Mouse (Mus musculus) intestine, embryonic 15.5 days (tissue): ENCODE data around the gene Sec11a. TPM values are rescaled to one million over a fixed set of nuclear protein-coding genes. Genes with fewer than 3 reads are reported as not detected.

Experiments
- ATAC-seq: fragments of 200-750 bp; cut with Nextera tagmentation; 2 replicates; pipeline ENCODE4 v1.8.0; 2017; ENCODE audit warnings: moderate TSS enrichment, moderate library complexity
- H3K27ac ChIP-seq: fragments of 300-500 bp; sonication (generic); 2 replicates; pipeline ENCODE4 v1.5.1; 2015; ENCODE audit warnings: mild to moderate bottlenecking, inconsistent platforms
- H3K27me3 ChIP-seq: fragments of 300-500 bp; sonication (generic); replicated peaks from 2 replicates; pipeline ENCODE4 v1.6.1; 2015; ENCODE audit warnings: inconsistent platforms
- H3K36me3 ChIP-seq: fragments of 300-500 bp; sonication (generic); 2 replicates; pipeline ENCODE4 v1.6.1; 2015; ENCODE audit warnings: inconsistent platforms
- H3K4me1 ChIP-seq: fragments of 300-500 bp; sonication (generic); replicated peaks from 2 replicates; pipeline ENCODE4 v1.6.1; 2015; ENCODE audit warnings: inconsistent platforms
- H3K4me2 ChIP-seq: fragments of 300-500 bp; sonication (generic); replicated peaks from 2 replicates; pipeline ENCODE4 v1.6.1; 2015; ENCODE audit warnings: mild to moderate bottlenecking, inconsistent platforms
- H3K4me3 ChIP-seq: fragments of 300-500 bp; sonication (generic); replicated peaks from 2 replicates; pipeline ENCODE4 v1.5.1; 2015; ENCODE audit warnings: inconsistent platforms
- H3K9ac ChIP-seq: fragments of 300-500 bp; sonication (generic); 2 replicates; pipeline ENCODE4 v1.6.1; 2015; ENCODE audit warnings: inconsistent platforms
- H3K9me3 ChIP-seq: fragments of 300-500 bp; sonication (generic); 2 replicates; pipeline ENCODE4 v1.6.1; 2016; ENCODE audit warnings: inconsistent platforms
- WGBS: fragments of 180-500 bp; shearing (Covaris S2); methylation state at CpG from one replicate; pipeline ENCODE4 v1.1.7; 2015; 5-methylcytosine and 5-hydroxymethylcytosine counted together
- polyA plus RNA-seq: library from polyadenylated mRNA; unstranded; fragments of >200 nt; fragmentation: Nextera tagmentation; extraction: Ambion mirVana; gene quantifications from 2 replicates; pipeline ENCODE4 v1.2.1, GENCODE M21; 2015

Gene Sec11a
- polyA plus RNA-seq, 1 experiment from 2014 or later, result 254 TPM

DNA sequence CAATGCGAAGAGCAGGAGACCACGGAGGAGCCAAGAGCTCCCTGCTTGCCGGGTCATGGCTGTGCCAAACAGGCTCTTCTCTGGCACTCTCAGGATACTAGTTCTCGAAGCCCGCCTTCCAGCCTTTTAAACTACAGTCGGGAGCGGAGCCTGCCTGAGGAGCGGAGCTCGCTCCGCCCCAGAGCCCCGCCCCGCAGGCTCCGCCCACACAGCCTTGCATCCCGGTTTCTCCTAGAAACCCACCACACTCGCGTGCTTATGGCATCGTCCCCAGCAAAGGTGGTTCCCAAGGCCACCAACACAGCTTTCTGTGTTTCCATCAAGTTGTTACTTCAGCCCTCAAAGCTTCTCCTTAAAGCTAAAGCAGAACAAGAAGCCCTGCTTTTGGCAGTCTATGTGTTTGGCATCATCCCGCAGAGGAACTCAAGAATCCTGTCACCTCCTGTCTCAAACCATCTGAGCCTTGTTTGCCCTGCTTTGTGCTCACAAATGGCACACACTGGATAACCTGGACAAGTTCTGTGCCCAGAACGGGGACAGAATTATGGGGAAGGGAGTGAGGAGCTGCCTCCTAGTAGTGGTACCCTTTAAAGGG is 42.6 kb downstream of the Sec11a start, which contains the start of gene Nmb:
Gene Nmb, minus strand, starts transcription at position 156 of the 595 bp plus-strand sequence.
- peak; percentile 63 for ATAC-seq
- no peak within 1 kb of the TSS for H3K27ac ChIP-seq
- WGBS, result 3% methylated on average over 19 of the region's 19 CpGs

DNA sequence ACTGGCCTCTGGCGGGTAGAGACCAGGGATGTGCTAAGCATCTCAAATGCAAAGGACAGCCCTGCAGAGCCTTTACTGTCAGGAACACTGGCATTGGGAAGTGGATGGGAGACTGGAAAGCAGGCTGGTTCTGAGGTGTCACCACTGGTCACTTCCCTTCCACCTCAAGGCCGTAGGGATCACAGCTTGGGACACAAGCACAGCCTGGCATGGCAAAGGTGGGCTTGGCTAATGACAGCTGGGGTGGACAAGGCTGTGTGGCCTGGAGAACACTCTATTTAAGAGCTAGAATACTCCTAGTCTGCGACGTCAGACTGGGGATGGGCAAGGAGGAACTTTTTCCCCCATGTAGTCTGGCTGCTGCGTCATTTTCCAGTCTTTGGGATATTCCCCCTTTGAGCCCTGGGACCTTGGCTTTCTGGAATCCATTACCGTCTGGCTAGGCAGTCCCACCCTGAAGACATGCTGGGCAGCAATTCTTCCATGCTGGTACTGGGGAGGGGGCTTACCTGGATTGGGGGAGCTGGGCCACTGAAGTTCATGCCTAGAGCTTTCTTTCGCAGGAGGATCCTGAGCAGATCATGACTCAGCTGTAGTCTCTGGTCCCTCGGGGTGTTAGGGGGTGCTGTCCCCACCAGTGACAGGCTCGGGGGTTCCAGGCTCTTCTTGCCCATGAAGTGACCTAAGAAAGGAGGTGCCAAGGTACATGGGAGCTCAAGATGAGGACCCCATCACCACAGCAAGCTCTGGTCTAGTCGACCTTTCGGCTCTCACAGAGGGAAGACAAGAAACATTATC is 43.8 kb downstream of the Sec11a start:
- Histone ChIP-seq H3K36me3 (peaks cover 4% of the 10 kb centered on the region; the same call in 1 of the 2 replicates), H3K27me3 (no peaks in the 10 kb centered on the region), H3K4me2 (peak overlapping the region; percentile 95), H3K9me3 (no peaks in the 10 kb centered on the region), H3K4me1 (peaks cover 7% of the 10 kb centered on the region), H3K9ac (no peak overlapping the region; the same call in 1 of the 2 replicates), H3K4me3 (no peak overlapping the region), H3K27ac (no peak overlapping the region)
- 89% methylated on average over 11 of the region's 11 CpGs for WGBS
- ATAC-seq, result no peak

More for the DNA sequence above, 42.6 kb downstream of the Sec11a start, which contains the start of gene Nmb:
- Histone ChIP-seq H3K4me3 (peak within 1 kb of the TSS; percentile 46), H3K9ac (peak within 1 kb of the TSS; percentile 56), H3K36me3 (peaks cover 4% of the 10 kb centered on the region; the same call in 1 of the 2 replicates), H3K9me3 (no peaks in the 10 kb centered on the region), H3K4me2 (peak within 1 kb of the TSS; percentile 95), H3K27me3 (no peaks in the 10 kb centered on the region), H3K4me1 (peaks cover 7% of the 10 kb centered on the region)

DNA sequence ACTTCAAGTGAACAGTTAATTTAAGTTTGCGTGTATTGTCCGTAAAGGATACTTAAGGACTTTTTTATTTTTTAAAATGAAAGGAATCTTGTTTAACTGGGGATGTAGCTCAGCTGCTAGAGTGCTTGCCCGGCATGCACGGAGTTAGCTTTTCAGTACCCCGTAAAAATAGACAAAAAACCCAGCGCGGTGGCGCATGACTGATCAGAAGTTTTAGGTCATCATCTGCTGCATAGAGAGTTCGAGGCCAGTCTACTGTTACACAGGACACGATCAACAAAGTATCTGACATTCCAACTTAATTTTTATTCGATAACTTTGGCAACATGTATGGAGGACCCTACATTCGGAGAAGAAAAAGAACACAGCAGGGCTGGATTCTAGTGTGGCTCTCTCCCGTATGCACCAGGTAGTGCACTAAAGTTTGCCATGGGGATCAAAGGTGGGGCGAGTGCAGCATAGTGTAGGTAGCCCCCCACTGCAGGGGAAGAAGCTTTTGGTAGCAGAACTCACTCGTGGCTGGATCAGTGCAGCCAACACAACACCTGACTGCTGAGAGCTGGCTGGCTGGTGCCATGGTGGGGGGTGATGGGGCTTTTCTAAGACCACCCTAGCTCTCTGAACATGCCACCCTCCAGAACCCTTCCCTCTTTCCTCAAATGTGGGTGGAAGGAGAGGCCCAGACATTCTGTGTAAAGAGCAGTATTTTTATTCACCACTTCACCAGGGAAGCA is 45.9 kb downstream of the Sec11a start:
- Histone ChIP-seq H3K4me1 (peaks cover 7% of the 10 kb centered on the region), H3K27me3 (no peaks in the 10 kb centered on the region), H3K4me3 (peak overlapping the region; percentile 71), H3K4me2 (peak overlapping the region; percentile 71), H3K27ac (peak overlapping the region; percentile 67), H3K9me3 (no peaks in the 10 kb centered on the region), H3K9ac (peak overlapping the region; percentile 54), H3K36me3 (peaks cover 13% of the 10 kb centered on the region; the same call in 1 of the 2 replicates)
- 27% methylated on average over 15 of the region's 15 CpGs for WGBS
- peak; percentile 11; the same call in 1 of the 2 replicates for ATAC-seq

DNA sequence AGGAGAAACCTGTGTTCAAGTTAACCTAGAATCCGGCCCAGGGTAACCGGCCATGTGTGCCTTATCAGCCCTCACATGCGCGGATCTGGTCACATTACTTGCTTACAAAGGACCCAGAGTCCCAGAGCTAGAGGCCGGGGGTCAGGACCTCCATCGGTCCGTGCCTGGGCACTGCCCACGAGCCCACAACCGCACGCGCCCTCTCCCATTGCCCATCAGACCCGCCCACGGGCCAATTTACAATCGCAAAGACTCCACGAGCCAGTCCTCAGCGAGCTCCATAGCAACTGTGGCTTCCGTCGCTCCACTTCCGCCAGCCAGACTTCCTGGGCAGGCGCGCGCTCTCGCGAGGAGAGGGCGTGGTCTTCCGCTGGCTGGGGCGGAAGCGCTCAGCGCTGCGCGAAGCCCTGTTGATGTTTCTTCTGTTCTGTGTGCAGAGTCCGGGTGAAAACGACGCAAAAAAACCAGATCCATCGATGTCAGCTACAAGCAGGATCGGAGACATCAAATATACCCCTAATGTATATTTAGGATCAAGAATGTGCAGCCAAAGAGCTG is 46.6 kb downstream of the Sec11a start, which contains the start of gene Wdr73:
Gene Wdr73, minus strand, starts transcription at position 326 of the 558 bp plus-strand sequence.
- H3K9me3 ChIP-seq, result no peaks in the 10 kb centered on the region
- peak within 1 kb of the TSS; percentile 74 for H3K9ac ChIP-seq
- peak within 1 kb of the TSS; percentile 71 for H3K4me2 ChIP-seq
- no peaks in the 10 kb centered on the region for H3K27me3 ChIP-seq
- H3K4me1 ChIP-seq, result peaks cover 7% of the 10 kb centered on the region
- H3K4me3 ChIP-seq, result peak within 1 kb of the TSS; percentile 71
- H3K27ac ChIP-seq, result peak within 1 kb of the TSS; percentile 67
- WGBS, result under 1% methylated on average over 36 of the region's 36 CpGs
- peaks cover 13% of the 10 kb centered on the region; the same call in 1 of the 2 replicates for H3K36me3 ChIP-seq
- peak; percentile 97 for ATAC-seq

GRCm38 (mm10) chr7:80897721-80898120 is 49.9 kb downstream of the Sec11a start:
- H3K27ac ChIP-seq, result no peak overlapping the region
- no peaks in the 10 kb centered on the region for H3K9me3 ChIP-seq
- ATAC-seq, result no peak
- H3K4me2 ChIP-seq, result no peak overlapping the region
- H3K4me1 ChIP-seq, result peaks cover 4% of the 10 kb centered on the region
- 88% methylated on average over 4 of the region's 4 CpGs for WGBS
- no peak overlapping the region for H3K9ac ChIP-seq
- H3K36me3 ChIP-seq, result peaks cover 21% of the 10 kb centered on the region
- no peaks in the 10 kb centered on the region for H3K27me3 ChIP-seq
- no peak overlapping the region for H3K4me3 ChIP-seq

GRCm38 (mm10) chr7:80897134-80897533 is 50.4 kb downstream of the Sec11a start:
- no peaks in the 10 kb centered on the region for H3K9me3 ChIP-seq
- peaks cover 4% of the 10 kb centered on the region for H3K4me1 ChIP-seq
- H3K9ac ChIP-seq, result no peak overlapping the region
- H3K4me2 ChIP-seq, result no peak overlapping the region
- H3K36me3 ChIP-seq, result peaks cover 27% of the 10 kb centered on the region
- H3K27me3 ChIP-seq, result no peaks in the 10 kb centered on the region
- no peak overlapping the region for H3K27ac ChIP-seq
- H3K4me3 ChIP-seq, result no peak overlapping the region
- WGBS, result 89% methylated on average over 7 of the region's 7 CpGs
- ATAC-seq, result no peak

DNA sequence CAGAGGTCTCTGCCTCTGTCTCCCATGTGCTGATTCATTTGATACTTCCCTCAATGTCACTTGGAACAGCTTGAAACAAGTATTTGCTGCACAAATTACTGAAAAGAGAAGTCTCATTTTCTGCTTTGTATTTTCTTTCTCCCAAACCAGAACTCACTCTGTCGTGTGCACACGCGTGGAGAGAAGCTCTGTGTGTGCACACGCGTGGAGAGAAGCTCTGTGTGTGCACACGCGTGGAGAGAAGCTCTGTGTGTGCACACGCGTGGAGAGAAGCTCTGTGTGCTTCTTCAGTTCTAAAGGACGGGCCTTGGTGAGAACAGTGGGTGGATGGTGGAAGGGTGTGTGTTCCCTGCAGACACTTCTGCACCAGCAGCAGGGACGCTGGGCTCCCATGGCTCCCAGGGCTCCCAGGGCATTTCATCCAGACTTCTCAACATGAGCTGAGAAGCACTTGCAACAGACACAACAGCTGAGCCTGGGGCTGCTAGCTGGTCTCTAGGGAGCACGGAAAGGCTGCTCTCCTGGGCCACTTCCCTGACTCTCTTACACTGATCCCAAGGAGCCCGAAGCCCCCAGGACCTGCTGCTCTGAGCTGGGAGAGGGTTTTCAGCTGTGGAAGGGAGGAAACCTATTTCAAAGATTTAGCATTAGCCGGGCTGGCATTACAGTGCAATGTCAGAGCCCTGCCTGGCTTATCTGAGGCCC is 52.6 kb downstream of the Sec11a start:
- WGBS, result 93% methylated on average over 14 of the region's 14 CpGs
- no peak for ATAC-seq
- H3K4me1 ChIP-seq, result no peaks in the 10 kb centered on the region
- no peak overlapping the region for H3K9ac ChIP-seq
- no peak overlapping the region for H3K4me2 ChIP-seq
- peaks cover 37% of the 10 kb centered on the region for H3K36me3 ChIP-seq
- H3K4me3 ChIP-seq, result no peak overlapping the region
- no peaks in the 10 kb centered on the region for H3K9me3 ChIP-seq
- H3K27me3 ChIP-seq, result no peaks in the 10 kb centered on the region
- H3K27ac ChIP-seq, result no peak overlapping the region

- no peak for ATAC-seq
- Histone ChIP-seq H3K27me3 (no peaks in the 10 kb centered on the region), H3K36me3 (peaks cover 37% of the 10 kb centered on the region), H3K9me3 (no peaks in the 10 kb centered on the region), H3K4me3 (no peak overlapping the region), H3K4me1 (peaks cover 5% of the 10 kb centered on the region), H3K4me2 (no peak overlapping the region), H3K9ac (no peak overlapping the region), H3K27ac (no peak overlapping the region)
- 79% methylated on average over 7 of the region's 7 CpGs for WGBS
These were observed 53.4 kb downstream of the Sec11a start for GRCm38 (mm10) chr7:80894196-80894595.

DNA sequence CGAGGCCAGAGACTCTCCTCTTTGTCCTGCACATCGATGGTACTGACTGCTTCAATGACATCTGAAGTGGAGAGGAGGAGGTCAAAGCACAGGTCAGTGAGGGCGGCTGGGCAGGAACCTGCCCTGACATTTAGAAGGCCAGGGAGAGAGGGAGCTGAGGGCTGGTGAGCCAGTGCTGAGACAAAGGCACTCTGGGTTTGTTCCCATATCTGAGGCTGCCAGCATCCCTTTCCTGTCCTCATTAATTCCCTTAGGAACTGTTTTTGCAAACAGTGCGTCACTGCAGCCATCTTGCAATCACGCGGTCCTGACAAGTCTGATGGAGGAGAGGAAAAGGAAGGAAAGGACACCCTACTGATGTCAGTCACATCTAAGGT is 53.8 kb downstream of the Sec11a start:
- no peaks in the 10 kb centered on the region for H3K9me3 ChIP-seq
- peaks cover 8% of the 10 kb centered on the region for H3K4me1 ChIP-seq
- no peak overlapping the region for H3K4me3 ChIP-seq
- H3K27me3 ChIP-seq, result no peaks in the 10 kb centered on the region
- peaks cover 37% of the 10 kb centered on the region for H3K36me3 ChIP-seq
- ATAC-seq, result no peak
- 76% methylated on average over 6 of the region's 6 CpGs for WGBS
- H3K9ac ChIP-seq, result no peak overlapping the region
- H3K4me2 ChIP-seq, result no peak overlapping the region
- H3K27ac ChIP-seq, result no peak overlapping the region

- Histone ChIP-seq H3K36me3 (peaks cover 38% of the 10 kb centered on the region), H3K27me3 (no peaks in the 10 kb centered on the region), H3K4me3 (no peak overlapping the region), H3K9ac (no peak overlapping the region), H3K4me1 (peaks cover 8% of the 10 kb centered on the region), H3K4me2 (no peak overlapping the region), H3K9me3 (no peaks in the 10 kb centered on the region), H3K27ac (no peak overlapping the region)
- WGBS, result 91% methylated on average over 15 of the region's 15 CpGs
- no peak for ATAC-seq
These were observed 54.4 kb downstream of the Sec11a start for GRCm38 (mm10) chr7:80893086-80893752.

DNA sequence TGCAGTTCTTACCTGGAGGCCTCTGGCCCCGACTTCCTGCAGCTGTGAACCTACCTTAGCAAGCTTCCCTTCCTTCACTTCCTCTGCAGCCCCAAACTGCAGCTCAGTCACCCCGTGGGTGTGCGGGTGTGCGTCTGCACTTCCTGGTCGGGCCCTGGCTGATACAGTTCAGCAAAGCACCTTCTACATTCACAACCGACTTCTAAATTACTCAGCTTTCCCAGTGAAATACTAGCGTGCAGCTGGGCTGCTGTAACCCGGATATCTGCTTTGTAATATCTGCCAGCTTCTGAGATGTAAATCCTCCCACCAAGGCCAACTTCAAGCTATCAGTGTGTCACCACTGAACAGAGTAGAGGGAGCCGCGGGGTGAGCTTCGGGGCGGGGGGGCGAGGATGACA is 57.7 kb downstream of the Sec11a start:
- Histone ChIP-seq H3K27me3 (no peaks in the 10 kb centered on the region), H3K36me3 (peaks cover 26% of the 10 kb centered on the region)
- WGBS, result 71% methylated on average over 13 of the region's 13 CpGs

More for the DNA sequence above, 57.7 kb downstream of the Sec11a start:
- H3K9ac ChIP-seq, result no peak overlapping the region
- no peak overlapping the region for H3K4me3 ChIP-seq
- H3K27ac ChIP-seq, result peak overlapping the region; percentile 48; the same call in 1 of the 2 replicates
- no peak for ATAC-seq
- H3K9me3 ChIP-seq, result no peaks in the 10 kb centered on the region
- H3K4me1 ChIP-seq, result peaks cover 8% of the 10 kb centered on the region
- no peak overlapping the region for H3K4me2 ChIP-seq
